In the genomic region with DNA sequence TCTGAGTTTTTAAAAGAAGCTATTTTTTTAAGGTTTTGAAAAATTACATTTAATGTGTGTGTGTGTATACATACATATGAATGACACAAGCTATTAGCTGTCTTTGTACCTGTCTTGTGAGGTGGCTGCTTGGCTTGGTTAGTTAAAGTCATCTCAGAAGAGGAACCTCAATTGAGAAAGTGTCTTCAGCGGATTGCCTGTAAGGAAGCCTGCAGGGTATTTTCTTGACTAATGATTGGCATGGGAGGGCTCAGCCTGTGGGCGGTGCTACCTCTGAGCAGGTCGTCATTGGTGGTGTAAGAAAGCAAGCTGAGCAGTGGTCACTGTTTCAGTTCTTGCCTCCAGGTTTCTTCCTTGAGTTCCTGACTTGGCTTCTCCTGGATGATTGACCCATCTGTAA, we compare ENCODE assay signal across 13 mouse cellular contexts. TPM values are rescaled to one million over a fixed set of nuclear protein-coding genes. Genes with fewer than 3 reads are reported as not detected.
"Had no signal": no experiment of that assay in that cellular context is flagged by ENCODE, and none has a peak within 500 bp of the region (broad histone marks: within the 10 kb centered on the region; RNA-seq: fewer than 3 reads in every experiment).

No protein-coding gene starts in this region.

- H3K36me3 ChIP-seq: limb, embryonic 15.5 days; liver, embryonic 15.5 days; midbrain, embryonic 13.5 days had no signal

- H3K9me3 ChIP-seq: limb, embryonic 15.5 days; liver, embryonic 15.5 days; midbrain, embryonic 13.5 days had no signal

- H3K4me3 ChIP-seq: layer of hippocampus, adult 2 months; limb, embryonic 15.5 days; liver, embryonic 15.5 days; midbrain, embryonic 13.5 days had no signal

- DNase-seq: kidney, adult 8-10 months; kidney, postnatal 4 days; lung, embryonic 14.5 days; lung, postnatal 10 days; right cerebral cortex, postnatal 14 days; thymus, postnatal 4 days had no signal

- H3K27me3 ChIP-seq: limb, embryonic 15.5 days; liver, embryonic 15.5 days; midbrain, embryonic 13.5 days had no signal

- H3K27ac ChIP-seq: kidney, postnatal 0 days; layer of hippocampus, adult 2 months; limb, embryonic 15.5 days; liver, embryonic 15.5 days; macrophage; midbrain, embryonic 13.5 days had no signal

- H3K9ac ChIP-seq: limb, embryonic 15.5 days; liver, embryonic 15.5 days; lung, embryonic 14.5 days; midbrain, embryonic 13.5 days had no signal

- H3K4me2 ChIP-seq: limb, embryonic 15.5 days; liver, embryonic 15.5 days; lung, embryonic 14.5 days; midbrain, embryonic 13.5 days had no signal

- ATAC-seq: intestine, postnatal 0 days; midbrain, embryonic 13.5 days had no signal

RNA-seq across cellular contexts. Expression of gene Ptpn13, which starts 12.7 kb away (rescaled TPM):
- polyA plus RNA-seq: macrophage had no signal
